Mouse (Mus musculus) bone marrow macrophage, adult 2 months (primary cell): ENCODE data around the gene Gm4922.

Experiments
- CTCF ChIP-seq: IDR thresholded peaks from 2 replicates; pipeline ENCODE4 v1.5.1; 2012; ENCODE audit warnings: low read depth, mild to moderate bottlenecking, low read length, moderate library complexity
- POLR2A ChIP-seq: IDR thresholded peaks from 2 replicates; pipeline ENCODE4 v1.6.1; 2012; ENCODE audit warnings: mild to moderate bottlenecking, low read depth, low read length, borderline replicate concordance

DNA sequence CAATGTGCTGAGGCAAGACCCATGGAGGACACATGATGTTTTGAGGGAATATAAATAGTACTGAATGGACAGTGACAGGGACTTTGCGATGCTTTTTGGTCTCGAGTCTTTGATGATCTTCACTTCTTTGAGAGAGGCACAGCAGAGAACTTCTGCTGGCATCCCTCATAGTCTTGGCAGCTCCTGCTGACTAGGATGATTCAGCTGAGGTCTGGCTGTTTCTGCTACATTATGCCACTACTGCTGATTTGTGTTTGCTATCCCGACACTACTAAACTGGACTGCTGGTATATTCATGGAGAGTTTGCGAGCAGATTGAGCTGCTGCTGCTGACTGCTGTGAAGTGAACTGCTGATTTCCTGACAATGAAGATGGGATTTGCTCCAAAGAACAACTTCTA lies 3.5 kb upstream of the Gm4922 start:
- TF ChIP-seq CTCF (no peak), POLR2A (no peak)
